In the genomic region with DNA sequence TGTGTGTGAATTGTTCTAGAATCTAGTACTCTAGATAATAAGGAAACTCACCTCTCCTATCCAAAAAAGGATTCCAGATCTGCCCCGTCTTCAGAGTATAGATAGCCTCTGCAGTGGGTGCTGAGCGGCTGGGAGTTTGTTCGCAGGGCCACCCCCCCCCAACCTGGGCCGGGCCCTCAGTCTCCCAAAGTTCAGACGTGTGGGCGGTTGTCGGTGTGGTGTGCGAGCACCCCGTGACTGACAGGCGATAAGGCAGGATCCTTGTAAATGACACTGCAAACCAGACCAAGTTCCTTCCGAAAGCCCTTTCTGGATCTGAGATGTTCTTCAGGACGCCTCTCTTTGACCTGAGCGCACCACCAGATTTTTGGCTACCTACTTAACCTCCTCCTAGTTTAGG, we compare ENCODE assay signal across 8 mouse cellular contexts. TPM values are rescaled to one million over a fixed set of nuclear protein-coding genes. Genes with fewer than 3 reads are reported as not detected.
DNase-seq lines count a peak whose midpoint lies in the region; ATAC-seq and TF ChIP-seq lines count a peak whose summit lies in the region.

No protein-coding gene starts in this region.

- H3K4me1 ChIP-seq in kidney, postnatal 0 days (replicated peaks; ENCODE audit: insufficient read depth, low read length): no peaks in the 10 kb centered on the region
- H3K4me1 ChIP-seq in ES-E14 (ENCODE audit: control insufficient read depth in 2 of 2, insufficient read depth in 2 of 2, low read length in 2 of 2, poor library complexity in 1 of 2): no peaks in the 10 kb centered on the region
- no peaks in the 10 kb centered on the region for H3K4me1 ChIP-seq in embryonic facial prominence, embryonic 11.5 days (ENCODE audit: control insufficient read depth, insufficient read depth, low read length)
- peaks cover 63% of the 10 kb centered on the region for H3K4me1 ChIP-seq in liver, embryonic 13.5 days (replicated peaks)

- DNase-seq in kidney, postnatal 0 days (ENCODE audit: low spot score): peak; percentile 84
- DNase-seq in kidney, adult 11 months: no peak
- DNase-seq in CD4-positive helper T cell, adult 2 months (ENCODE audit: low read depth, low spot score): peak; percentile 88
- peak; percentile 93 for DNase-seq in ES-E14 (ENCODE audit: low read depth, low spot score)
- DNase-seq in embryonic facial prominence, embryonic 11.5 days (ENCODE audit: low spot score): peak; percentile 95
- no peak for DNase-seq in liver, embryonic 13.5 days
- DNase-seq in thymus, postnatal 14 days: peak; percentile 58
- DNase-seq in heart, adult 18-20 months: no peak

- no peak overlapping the region for H3K4me2 ChIP-seq in kidney, postnatal 0 days (ENCODE audit: low read length)
- no peak overlapping the region for H3K4me2 ChIP-seq in embryonic facial prominence, embryonic 11.5 days (ENCODE audit: low read depth, low read length)
- H3K4me2 ChIP-seq in liver, embryonic 13.5 days: no peak overlapping the region

- peak; percentile 88; the same call in 1 of the 2 replicates for ATAC-seq in kidney, postnatal 0 days (replicated peaks; ENCODE audit: low FRiP score, low read depth)
- ATAC-seq in embryonic facial prominence, embryonic 11.5 days (replicated peaks; ENCODE audit: insufficient number of reproducible peaks, low FRiP score, low TSS enrichment, low read depth): 0 out of 2 replicates have a peak, but pooled peaks have one; percentile 79
- peak; percentile 83 for ATAC-seq in liver, embryonic 13.5 days (ENCODE audit: low read depth)

- no peaks in the 10 kb centered on the region for H3K36me3 ChIP-seq in kidney, postnatal 0 days (ENCODE audit: insufficient read depth, low read length)
- H3K36me3 ChIP-seq in ES-E14 (ENCODE audit: control insufficient read depth, insufficient read depth, low read length, poor library complexity, severe bottlenecking): no peaks in the 10 kb centered on the region
- no peaks in the 10 kb centered on the region for H3K36me3 ChIP-seq in embryonic facial prominence, embryonic 11.5 days (replicated peaks; ENCODE audit: control insufficient read depth, insufficient read depth, low read depth, low read length)
- H3K36me3 ChIP-seq in liver, embryonic 13.5 days: no peaks in the 10 kb centered on the region

- TF ChIP-seq CTCF in kidney, postnatal 0 days (IDR thresholded peaks at IDR 0.05; ENCODE audit: low read depth): no peak

- H3K27me3 ChIP-seq in kidney, postnatal 0 days (ENCODE audit: insufficient read depth, low read length): no peaks in the 10 kb centered on the region
- no peaks in the 10 kb centered on the region for H3K27me3 ChIP-seq in embryonic facial prominence, embryonic 11.5 days (ENCODE audit: control insufficient read depth, insufficient read depth, low read length)
- H3K27me3 ChIP-seq in liver, embryonic 13.5 days: peaks cover 12% of the 10 kb centered on the region; the same call in 1 of the 2 replicates

- no peak overlapping the region for H3K9ac ChIP-seq in kidney, postnatal 0 days (ENCODE audit: low read depth, low read length)
- no peak overlapping the region for H3K9ac ChIP-seq in ES-E14 (ENCODE audit: insufficient read depth, low read depth, low read length, poor library complexity, severe bottlenecking)
- H3K9ac ChIP-seq in embryonic facial prominence, embryonic 11.5 days (replicated peaks; ENCODE audit: low read length): no peak overlapping the region
- no peak overlapping the region for H3K9ac ChIP-seq in liver, embryonic 13.5 days

- in situ Hi-C loops in ES-E14 (cut with MboI; ENCODE audit: low sequenced_read_pairs in 2 of 2, unreplicated experiment in 2 of 2): no loop called here

- 53% methylated on average over 13 of the region's 13 CpGs for WGBS in kidney, postnatal 0 days
- WGBS in embryonic facial prominence, embryonic 11.5 days: 51% methylated on average over 13 of the region's 13 CpGs
- WGBS in liver, embryonic 13.5 days (ENCODE audit: insufficient replicate concordance): 39% methylated on average over 13 of the region's 13 CpGs

- no peak overlapping the region for H3K4me3 ChIP-seq in kidney, postnatal 0 days (replicated peaks; ENCODE audit: low read depth, low read length)
- H3K4me3 ChIP-seq in ES-E14 (ENCODE audit: insufficient read depth in 1 of 2, low read depth in 1 of 2, low read length in 2 of 2, poor library complexity in 1 of 2, severe bottlenecking in 1 of 2): no peak overlapping the region
- H3K4me3 ChIP-seq in embryonic facial prominence, embryonic 11.5 days (ENCODE audit: low read depth, low read length): no peak overlapping the region
- no peak overlapping the region for H3K4me3 ChIP-seq in liver, embryonic 13.5 days (replicated peaks)

- H3K9me3 ChIP-seq in kidney, postnatal 0 days (replicated peaks; ENCODE audit: low read length): no peaks in the 10 kb centered on the region
- H3K9me3 ChIP-seq in ES-E14 (ENCODE audit: control insufficient read depth, insufficient read depth, low read depth, low read length): no peaks in the 10 kb centered on the region
- H3K9me3 ChIP-seq in embryonic facial prominence, embryonic 11.5 days (replicated peaks; ENCODE audit: control insufficient read depth, low read length): no peaks in the 10 kb centered on the region
- no peaks in the 10 kb centered on the region for H3K9me3 ChIP-seq in liver, embryonic 13.5 days (replicated peaks)

- no peak overlapping the region for H3K27ac ChIP-seq in kidney, postnatal 0 days
- no peak overlapping the region for H3K27ac ChIP-seq in ES-E14 (ENCODE audit: insufficient read depth, low read depth, low read length, poor library complexity, severe bottlenecking)
- H3K27ac ChIP-seq in embryonic facial prominence, embryonic 11.5 days (replicated peaks; ENCODE audit: low read depth, low read length): no peak overlapping the region
- H3K27ac ChIP-seq in liver, embryonic 13.5 days: no peak overlapping the region

TF ChIP-seq in ES-E14, 5 proteins besides CTCF, POLR2A, EP300 and RAD21:
- TF ChIP-seq HCFC1 (IDR thresholded peaks at IDR 0.05; ENCODE audit: borderline replicate concordance, insufficient read depth, low read length): no peak
- no peak for TF ChIP-seq ZNF384 (IDR thresholded peaks at IDR 0.05; ENCODE audit: low read depth, low read length)
- TF ChIP-seq MAFK (IDR thresholded peaks at IDR 0.05; ENCODE audit: insufficient read depth, low read depth, low read length): no peak
- no peak for TF ChIP-seq ZC3H11A (IDR thresholded peaks at IDR 0.05; ENCODE audit: borderline replicate concordance, low read depth, low read length)
- TF ChIP-seq CHD2 (IDR thresholded peaks at IDR 0.05; ENCODE audit: low read depth, low read length): no peak

RNA-seq across cellular contexts. Expression of a gene that starts 12.4 kb away (rescaled TPM):
- polyA plus RNA-seq in kidney, postnatal 0 days (2015; fragmentation: Nextera tagmentation; extraction: Ambion mirVana): 42.6 and 51.1 TPM in 2 replicates
- total RNA-seq in ES-E14 (2012; rRNA removed): 7.0 and 8.8 TPM in 2 replicates
- polyA plus RNA-seq in embryonic facial prominence, embryonic 11.5 days (2014; fragmentation: Nextera tagmentation; extraction: Ambion mirVana): 40.4 and 41.4 TPM in 2 replicates
- polyA plus RNA-seq in liver, embryonic 13.5 days (2015; fragmentation: Nextera tagmentation; extraction: Ambion mirVana): 15.4 and 18.1 TPM in 2 replicates
- 100 to 1,000 TPM; 121 to 129 TPM for total RNA-seq in heart, adult 18-20 months (2021)

RNA-seq across cellular contexts. Expression of a gene that starts 49.4 kb away (rescaled TPM):
- 33.5 and 37.1 TPM in 2 replicates for polyA plus RNA-seq in kidney, postnatal 0 days (2015; fragmentation: Nextera tagmentation; extraction: Ambion mirVana)
- total RNA-seq in ES-E14 (2012; rRNA removed): 42.2 and 56.2 TPM in 2 replicates
- 51.5 and 57.4 TPM in 2 replicates for polyA plus RNA-seq in embryonic facial prominence, embryonic 11.5 days (2014; fragmentation: Nextera tagmentation; extraction: Ambion mirVana)
- polyA plus RNA-seq in liver, embryonic 13.5 days (2015; fragmentation: Nextera tagmentation; extraction: Ambion mirVana): 18.0 and 19.1 TPM in 2 replicates
- total RNA-seq in heart, adult 18-20 months (2021): 10 to 100 TPM; 19.0 to 23.1 TPM

Comparison
In these comparisons a context has a peak if more than half of its experiments do, and no peak if none do; other contexts are left out.
1. DNase-seq: peak in kidney, postnatal 0 days (single experiment), CD4-positive helper T cell, adult 2 months (single experiment), ES-E14 (single experiment), embryonic facial prominence, embryonic 11.5 days (single experiment) and thymus, postnatal 14 days (single experiment); none in kidney, adult 11 months (single experiment), liver, embryonic 13.5 days (single experiment) and heart, adult 18-20 months (0 of 2).
2. Peak in every context shown above with its lines, with median percentiles within 50 percentile points of each other: ATAC-seq.